Mouse (Mus musculus) lung, adult 2 months (tissue): ENCODE data around the gene Msrb2. TPM values are rescaled to one million over a fixed set of nuclear protein-coding genes. Genes with fewer than 3 reads are reported as not detected.

Source experiments
- DNase-seq: peaks from one replicate; pipeline ENCODE4 v3.0.0; 2022
- H3K4me1 ChIP-seq: fragments of 200-500 bp; 2 replicates; pipeline ENCODE4 v1.6.1; 2011; ENCODE audit warnings: low read length; ENCODE audit not compliant: control insufficient read depth, insufficient read depth
- H3K4me3 ChIP-seq: fragments of 200-500 bp; replicated peaks from 2 replicates; pipeline ENCODE3; 2011; ENCODE audit warnings: low read depth, mild to moderate bottlenecking, control low read depth, low read length; ENCODE audit errors: extremely low read depth
- CTCF ChIP-seq: fragments of 200-500 bp; IDR thresholded peaks from 2 replicates; pipeline ENCODE4 v1.5.1; 2011; ENCODE audit warnings: mild to moderate bottlenecking, low read length, control low read depth; ENCODE audit not compliant: insufficient read depth
- POLR2A ChIP-seq: fragments of 200-500 bp; IDR thresholded peaks from 2 replicates; pipeline ENCODE4 v1.6.1; 2011; ENCODE audit warnings: low read depth, mild to moderate bottlenecking, control low read depth, low read length, borderline replicate concordance; ENCODE audit errors: extremely low read depth
- WGBS: fragments of 180-500 bp; shearing (Covaris S2); methylation state at CpG from one replicate; pipeline ENCODE4 v1.1.7; 2018; 5-methylcytosine and 5-hydroxymethylcytosine counted together
- polyA plus RNA-seq: library from polyadenylated mRNA; depleted of rRNA; stranded (reverse); fragments of >200 nt; gene quantifications from 2 replicates; pipeline ENCODE4 v1.2.3, GENCODE M21; 2012

The Msrb2 gene
- polyA plus RNA-seq, 1 experiment: 18.8 TPM

DNA sequence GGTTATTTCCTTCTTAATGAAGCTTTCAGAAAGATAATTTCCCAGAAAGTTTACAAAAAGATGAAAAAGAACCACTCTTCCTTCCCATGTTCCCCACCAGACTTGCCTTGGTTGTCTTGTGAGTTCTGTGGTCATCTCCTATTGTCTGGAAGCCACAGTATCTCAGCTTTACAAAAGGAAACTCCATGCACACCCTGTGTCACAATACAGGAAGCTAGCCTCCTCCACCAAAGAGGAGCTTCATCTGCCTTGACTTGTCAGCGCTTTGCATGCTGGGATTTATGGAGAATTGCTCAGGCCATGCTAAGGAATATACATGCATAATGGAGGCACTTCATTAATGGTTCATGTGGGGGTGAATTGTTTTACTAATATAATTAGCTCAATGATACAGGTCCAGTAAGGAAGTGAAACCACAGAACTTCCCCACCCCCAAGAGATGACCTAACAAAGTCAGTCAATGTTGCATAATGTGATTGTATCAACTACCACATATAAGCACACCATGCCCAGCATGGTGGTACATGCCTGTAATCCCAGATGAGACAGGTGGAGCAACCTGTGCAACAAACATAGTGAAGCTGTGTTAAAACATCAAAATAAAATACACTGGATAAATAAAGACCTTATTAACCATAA, 19.5 kb upstream of the Msrb2 start:
- no peak for TF ChIP-seq POLR2A
- TF ChIP-seq CTCF: no peak
- 87% methylated on average over 1 of the region's 1 CpGs for WGBS
- no peak for DNase-seq
- H3K4me1 ChIP-seq: no peaks in the 10 kb centered on the region
- H3K4me3 ChIP-seq: no peak overlapping the region

DNA sequence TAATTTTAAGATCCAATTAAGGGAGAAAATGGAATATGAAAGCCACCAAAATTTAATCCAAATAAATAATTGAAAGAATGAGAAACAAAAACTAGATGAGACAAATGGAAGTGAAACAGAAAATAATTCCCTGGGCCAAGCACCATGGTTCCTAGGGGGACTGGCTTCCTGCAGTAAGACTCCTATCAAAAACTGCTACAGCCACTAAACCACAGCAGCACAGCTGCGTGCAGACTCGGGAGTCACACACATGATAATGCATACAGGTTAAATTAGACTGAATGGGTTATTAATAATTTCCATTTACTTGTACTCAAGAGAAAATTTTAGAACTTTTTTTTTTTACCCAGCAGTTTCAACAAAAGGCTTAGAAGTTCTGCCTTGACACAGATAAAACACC, 18.1 kb upstream of the Msrb2 start:
- H3K4me3 ChIP-seq: no peak overlapping the region
- no peaks in the 10 kb centered on the region for H3K4me1 ChIP-seq
- 69% methylated on average over 2 of the region's 2 CpGs for WGBS
- TF ChIP-seq CTCF: no peak
- no peak for TF ChIP-seq POLR2A
- DNase-seq: no peak

DNA sequence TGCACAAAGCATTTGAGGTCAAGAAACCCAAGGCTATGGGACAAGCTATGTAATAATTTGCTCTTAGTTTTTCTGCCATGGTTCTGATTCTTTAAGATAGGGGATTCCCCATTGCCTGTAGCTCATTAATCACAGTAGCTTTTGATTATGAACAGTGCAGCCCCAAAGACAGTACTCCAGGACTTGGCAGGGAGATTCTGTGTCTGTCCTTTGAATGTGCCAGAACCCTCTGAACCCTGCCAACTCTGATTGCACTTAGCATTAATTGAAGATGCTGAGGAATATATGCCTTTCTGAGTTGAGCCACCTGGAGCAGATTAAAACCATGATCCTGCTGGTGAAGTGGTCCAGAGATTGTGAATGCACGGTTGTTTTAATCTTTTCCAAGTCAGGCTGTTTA, 8.4 kb upstream of the Msrb2 start:
- WGBS: 62% methylated on average over 1 of the region's 1 CpGs
- TF ChIP-seq POLR2A: no peak
- no peak for TF ChIP-seq CTCF
- Histone ChIP-seq H3K4me3 (no peak overlapping the region), H3K4me1 (no peaks in the 10 kb centered on the region)
- no peak for DNase-seq

- Histone ChIP-seq H3K4me3 (no peak overlapping the region), H3K4me1 (no peaks in the 10 kb centered on the region)
- TF ChIP-seq CTCF (no peak), POLR2A (no peak)
- 39% methylated on average over 3 of the region's 3 CpGs for WGBS
- no peak for DNase-seq
Measured at GRCm38 (mm10) chr2:19366426-19366825, 4.8 kb upstream of the Msrb2 start.

GRCm38 (mm10) chr2:19367114-19367513, 4.1 kb upstream of the Msrb2 start:
- WGBS: 67% methylated on average over 11 of the region's 11 CpGs

DNA sequence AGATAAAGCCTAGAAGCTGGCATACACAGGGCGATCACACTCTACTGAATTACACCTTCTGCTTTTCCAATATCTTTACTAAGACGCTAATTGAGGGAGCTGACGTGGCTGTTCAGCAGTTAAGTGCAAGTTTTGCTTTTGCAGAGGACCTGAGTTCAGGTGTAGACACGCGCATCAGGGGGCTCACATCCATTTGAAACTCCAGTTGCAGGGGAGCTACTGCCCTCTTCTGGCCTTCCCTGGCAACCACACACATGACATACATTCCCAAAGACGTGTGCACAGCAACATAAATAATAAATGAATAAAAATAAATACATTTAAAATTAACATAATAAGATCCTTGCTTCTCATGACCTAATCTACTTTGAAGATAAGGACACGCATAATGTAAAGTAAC, 2.5 kb downstream of the Msrb2 start:
- H3K4me1 ChIP-seq: no peaks in the 10 kb centered on the region
- DNase-seq: no peak
- 92% methylated on average over 7 of the region's 7 CpGs for WGBS
- TF ChIP-seq POLR2A (no peak), CTCF (peak; percentile 38; the same call in 1 of the 2 replicates)
- H3K4me3 ChIP-seq: no peak overlapping the region

More at GRCm38 (mm10) chr2:19367114-19367513, 4.1 kb upstream of the Msrb2 start:
- TF ChIP-seq CTCF (no peak), POLR2A (no peak)
- Histone ChIP-seq H3K4me1 (no peaks in the 10 kb centered on the region), H3K4me3 (peak overlapping the region; percentile 67)
- peak; percentile 17 for DNase-seq

DNA sequence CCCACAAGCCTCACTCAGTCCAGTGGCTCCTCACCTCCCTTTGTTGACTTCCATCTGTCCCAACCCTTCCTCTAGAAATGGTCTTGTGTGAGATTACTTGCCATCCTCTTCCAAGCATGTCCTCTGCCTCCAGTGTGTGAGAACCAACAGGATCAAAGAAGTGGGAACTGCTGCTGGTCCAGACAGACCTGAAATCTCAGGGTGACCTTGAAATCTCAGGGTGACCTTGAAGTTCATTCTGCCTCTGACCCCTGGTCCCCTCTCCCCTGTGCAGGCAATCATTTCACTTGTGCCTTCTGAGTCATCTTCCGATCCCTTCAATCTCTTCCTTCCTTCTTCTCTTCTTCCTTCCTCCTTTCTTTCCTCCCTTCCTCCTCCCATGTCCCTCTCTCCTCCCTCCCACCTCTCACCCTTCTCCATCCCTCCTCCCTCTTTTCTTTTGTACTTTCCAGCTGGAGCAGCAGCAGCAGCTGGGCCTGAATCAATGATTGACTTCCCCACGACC, 9.3 kb downstream of the Msrb2 start:
- WGBS: 62% methylated on average over 2 of the region's 2 CpGs
- no peaks in the 10 kb centered on the region for H3K4me1 ChIP-seq
- no peak for TF ChIP-seq POLR2A
- TF ChIP-seq CTCF: no peak
- H3K4me3 ChIP-seq: no peak overlapping the region
- no peak for DNase-seq

DNA sequence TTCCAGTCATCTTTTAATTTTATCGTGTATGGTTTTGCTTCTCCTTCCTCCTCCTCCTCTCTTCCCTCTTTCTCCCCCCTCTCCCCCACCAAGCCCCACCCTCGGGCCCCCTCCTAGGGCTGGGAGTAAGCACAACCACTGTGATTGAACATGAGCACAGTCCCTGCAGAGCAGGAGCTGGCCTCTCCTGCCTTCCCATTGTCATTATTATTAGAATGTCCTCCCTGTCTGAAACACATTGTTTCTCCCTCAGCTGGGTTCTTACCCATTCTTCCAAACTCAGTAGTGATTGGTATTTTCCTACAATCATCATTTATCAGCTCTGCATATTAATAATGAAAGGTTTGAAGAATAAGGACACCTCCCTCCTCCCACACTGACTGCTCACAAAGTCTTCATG, 9.7 kb downstream of the Msrb2 start:
- DNase-seq: no peak
- WGBS: 38% methylated on average over 2 of the region's 2 CpGs
- Histone ChIP-seq H3K4me3 (no peak overlapping the region), H3K4me1 (no peaks in the 10 kb centered on the region)
- TF ChIP-seq POLR2A: no peak
- TF ChIP-seq CTCF: no peak

DNA sequence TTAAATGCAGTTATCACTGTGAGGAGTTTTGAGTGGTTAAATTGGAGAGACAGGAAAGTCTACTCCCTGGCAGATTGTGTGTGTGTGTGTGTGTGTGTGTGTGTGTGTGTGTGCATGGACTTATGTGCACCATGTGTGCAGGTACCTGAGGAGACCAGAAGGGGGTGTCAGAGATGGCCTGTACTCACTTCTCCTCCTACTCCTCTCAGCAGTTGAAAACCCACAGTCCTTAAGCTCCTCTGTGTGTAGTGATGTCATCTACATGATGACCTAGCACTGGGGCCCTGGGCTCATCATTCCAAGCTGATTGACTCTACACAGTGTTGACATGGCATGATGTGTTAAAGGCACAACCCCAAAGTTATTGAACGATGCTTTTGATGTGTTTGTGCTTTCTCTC, 11.0 kb downstream of the Msrb2 start:
- no peaks in the 10 kb centered on the region for H3K4me1 ChIP-seq
- no peak for DNase-seq
- 89% methylated on average over 1 of the region's 1 CpGs for WGBS
- TF ChIP-seq POLR2A (no peak), CTCF (no peak)
- no peak overlapping the region for H3K4me3 ChIP-seq

DNA sequence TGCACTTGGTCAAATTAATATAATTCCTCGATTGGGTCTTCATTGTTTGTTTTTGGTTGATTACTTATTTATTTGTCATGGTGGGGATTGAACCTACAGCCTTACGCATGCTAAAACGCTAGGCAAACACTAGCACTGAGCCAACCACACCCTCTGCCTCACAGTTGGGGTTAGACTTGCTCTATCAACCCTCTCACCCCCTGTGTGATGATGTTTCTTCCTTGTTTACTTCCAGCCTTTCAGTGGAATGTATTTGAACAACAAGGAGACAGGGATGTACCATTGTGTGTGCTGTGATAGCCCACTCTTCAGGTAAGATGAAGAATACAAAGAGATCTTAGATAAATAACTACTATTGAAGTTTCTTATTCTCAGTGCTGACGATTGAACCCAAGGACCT, 11.8 kb downstream of the Msrb2 start:
- no peaks in the 10 kb centered on the region for H3K4me1 ChIP-seq
- DNase-seq: no peak
- WGBS: 75% methylated on average over 4 of the region's 4 CpGs
- no peak overlapping the region for H3K4me3 ChIP-seq
- no peak for TF ChIP-seq CTCF
